Mouse (Mus musculus) intestine, postnatal 0 days (tissue): ENCODE measurements at regions not wholly inside any gene's neighbourhood (a gene's known extent, or its start where the extent isn't known, plus 50 kb on each side); places are given as distances from the start of the nearest gene placed in this dataset.
A peak's percentile ranks its signal among the peaks of the same experiment; 100 is the strongest.

ENCODE experiments used
- ATAC-seq: fragments of 200-750 bp; cut with Nextera tagmentation; 2 replicates; pipeline ENCODE4 v1.8.0; 2017; ENCODE audit warnings: mild to moderate bottlenecking, moderate TSS enrichment, moderate library complexity
- H3K27ac ChIP-seq: fragments of 300-500 bp; sonication (generic); 2 replicates; pipeline ENCODE4 v1.5.1; 2014; ENCODE audit warnings: mild to moderate bottlenecking, low read depth, low read length, moderate library complexity
- H3K27me3 ChIP-seq: fragments of 300-500 bp; sonication (generic); replicated peaks from 2 replicates; pipeline ENCODE4 v1.6.1; 2014; ENCODE audit warnings: low read length, mixed read lengths; ENCODE audit not compliant: control insufficient read depth, insufficient read depth
- H3K36me3 ChIP-seq: fragments of 300-500 bp; sonication (generic); 2 replicates; pipeline ENCODE4 v1.6.1; 2014; ENCODE audit warnings: mild to moderate bottlenecking, moderate library complexity; ENCODE audit not compliant: control insufficient read depth, insufficient read depth
- H3K4me1 ChIP-seq: fragments of 300-500 bp; sonication (generic); replicated peaks from 2 replicates; pipeline ENCODE4 v1.6.1; 2014; ENCODE audit warnings: antibody characterized with exemption, low read length, mixed read lengths; ENCODE audit not compliant: control insufficient read depth, insufficient read depth
- H3K4me2 ChIP-seq: fragments of 300-500 bp; sonication (generic); replicated peaks from 2 replicates; pipeline ENCODE4 v1.6.1; 2014; ENCODE audit warnings: low read depth, mild to moderate bottlenecking, moderate library complexity
- H3K4me3 ChIP-seq: fragments of 300-500 bp; sonication (generic); 2 replicates; pipeline ENCODE4 v1.5.1; 2014; ENCODE audit warnings: low read depth, low read length
- H3K9ac ChIP-seq: fragments of 300-500 bp; sonication (generic); 2 replicates; pipeline ENCODE4 v1.6.1; 2014; ENCODE audit warnings: mild to moderate bottlenecking, low read depth, low read length
- H3K9me3 ChIP-seq: fragments of 300-500 bp; sonication (generic); 2 replicates; pipeline ENCODE4 v1.6.1; 2016; ENCODE audit warnings: mixed run types; ENCODE audit not compliant: control insufficient read depth
- CTCF ChIP-seq: sonication (generic); IDR thresholded peaks from 2 replicates; pipeline ENCODE4 v1.5.1; 2016; ENCODE audit warnings: low read depth, mild to moderate bottlenecking, control low read depth, antibody characterized with exemption, moderate library complexity
- WGBS: fragments of 180-500 bp; shearing (Covaris S2); extraction: QIAGEN DNeasy Blood & Tissue Kit; methylation state at CpG from one replicate; pipeline ENCODE4 v1.1.7; 2014; 5-methylcytosine and 5-hydroxymethylcytosine counted together

DNA sequence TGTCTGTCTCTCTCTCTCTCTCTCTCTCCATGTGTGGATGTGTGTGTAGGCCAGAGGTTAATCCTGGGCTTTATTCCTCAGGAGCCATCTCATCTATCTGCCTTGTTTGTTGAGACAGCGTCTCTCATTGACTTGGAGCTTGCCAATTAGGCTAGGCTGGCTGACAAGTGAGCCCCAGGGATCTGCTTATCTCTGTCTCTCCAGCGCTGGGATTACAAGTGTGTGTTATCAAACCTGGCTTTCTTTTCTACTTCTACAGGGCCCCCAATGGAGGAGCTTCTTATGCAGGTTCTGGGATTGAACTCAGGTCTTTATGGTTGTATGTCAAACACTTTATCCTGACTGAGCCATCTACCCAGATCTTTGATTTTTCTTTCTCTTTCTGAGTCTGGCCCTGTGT lies 112.4 kb upstream of the Usp9x start:
- Histone ChIP-seq H3K4me1 (no peaks in the 10 kb centered on the region), H3K27me3 (no peaks in the 10 kb centered on the region), H3K27ac (no peak overlapping the region), H3K4me2 (no peak overlapping the region), H3K4me3 (no peak overlapping the region), H3K9ac (no peak overlapping the region), H3K36me3 (no peaks in the 10 kb centered on the region), H3K9me3 (no peaks in the 10 kb centered on the region)
- no peak for ATAC-seq
- WGBS, result 55% methylated on average over 2 of the region's 2 CpGs
- no peak for TF ChIP-seq CTCF

DNA sequence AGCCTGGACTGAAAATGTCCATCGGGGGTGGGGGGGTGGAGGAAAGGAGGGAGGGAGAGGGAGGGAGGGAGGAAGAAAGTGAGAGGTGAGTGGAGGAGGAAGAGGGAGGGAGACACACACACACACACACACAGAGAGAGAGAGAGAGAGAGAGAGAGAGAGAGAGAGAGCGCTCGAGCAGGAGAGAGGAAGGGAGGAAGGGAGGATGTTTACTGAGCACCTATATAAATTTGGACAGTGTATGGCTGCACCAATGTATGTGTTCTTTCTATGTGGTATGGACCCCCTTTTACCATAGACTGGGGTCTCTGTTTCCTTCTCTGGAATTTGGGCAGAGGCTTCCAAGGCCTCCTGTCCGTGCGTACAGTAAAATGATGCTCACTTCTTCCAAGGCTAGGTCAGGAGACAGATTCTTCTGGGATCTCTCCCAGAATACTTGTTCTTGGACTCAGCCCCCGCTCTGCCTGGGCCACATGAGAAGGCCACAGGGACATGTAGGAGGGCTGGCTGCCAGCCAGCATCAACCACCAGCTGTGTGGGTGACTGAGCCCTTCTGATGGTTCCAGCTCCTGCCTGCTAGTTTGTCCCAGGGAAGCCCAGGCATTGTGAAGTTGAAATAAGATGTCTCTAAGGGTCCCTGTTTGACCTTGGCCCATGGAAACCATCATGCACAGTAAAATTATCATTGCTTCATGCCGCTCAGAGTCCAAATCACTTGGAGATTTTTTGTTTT lies 120.2 kb upstream of the Usp9x start:
- H3K27ac ChIP-seq, result no peak overlapping the region
- no peaks in the 10 kb centered on the region for H3K4me1 ChIP-seq
- H3K4me2 ChIP-seq, result no peak overlapping the region
- no peaks in the 10 kb centered on the region for H3K36me3 ChIP-seq
- no peak overlapping the region for H3K9ac ChIP-seq
- H3K4me3 ChIP-seq, result no peak overlapping the region
- no peaks in the 10 kb centered on the region for H3K27me3 ChIP-seq
- no peak for TF ChIP-seq CTCF
- no peaks in the 10 kb centered on the region for H3K9me3 ChIP-seq
- WGBS, result 65% methylated on average over 6 of the region's 7 CpGs
- ATAC-seq, result no peak

DNA sequence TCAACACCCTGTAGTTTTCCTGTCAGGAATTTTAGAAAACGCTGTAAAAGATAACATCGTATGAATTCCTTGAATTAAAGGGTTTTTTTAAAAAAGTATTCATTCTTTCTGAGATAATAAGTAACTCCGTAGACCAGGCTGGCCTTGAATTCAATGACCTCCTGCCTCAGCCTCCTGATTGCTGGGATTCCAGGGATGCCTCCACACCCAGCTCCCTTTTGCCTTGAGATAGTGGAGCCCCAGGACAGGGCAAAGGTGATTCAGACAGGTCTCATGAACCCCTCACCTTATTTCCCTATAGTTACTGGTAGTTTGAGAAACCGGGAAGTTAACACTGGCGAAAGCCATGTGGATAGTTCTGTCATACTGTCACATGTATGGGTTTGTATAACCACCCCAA lies 128.8 kb upstream of the Usp9x start:
- Histone ChIP-seq H3K4me3 (no peak overlapping the region), H3K27ac (no peak overlapping the region), H3K9me3 (no peaks in the 10 kb centered on the region), H3K9ac (no peak overlapping the region), H3K4me1 (no peaks in the 10 kb centered on the region), H3K36me3 (no peaks in the 10 kb centered on the region), H3K27me3 (no peaks in the 10 kb centered on the region), H3K4me2 (no peak overlapping the region)
- no peak for TF ChIP-seq CTCF
- no peak for ATAC-seq
- WGBS, result 67% methylated on average over 5 of the region's 5 CpGs

DNA sequence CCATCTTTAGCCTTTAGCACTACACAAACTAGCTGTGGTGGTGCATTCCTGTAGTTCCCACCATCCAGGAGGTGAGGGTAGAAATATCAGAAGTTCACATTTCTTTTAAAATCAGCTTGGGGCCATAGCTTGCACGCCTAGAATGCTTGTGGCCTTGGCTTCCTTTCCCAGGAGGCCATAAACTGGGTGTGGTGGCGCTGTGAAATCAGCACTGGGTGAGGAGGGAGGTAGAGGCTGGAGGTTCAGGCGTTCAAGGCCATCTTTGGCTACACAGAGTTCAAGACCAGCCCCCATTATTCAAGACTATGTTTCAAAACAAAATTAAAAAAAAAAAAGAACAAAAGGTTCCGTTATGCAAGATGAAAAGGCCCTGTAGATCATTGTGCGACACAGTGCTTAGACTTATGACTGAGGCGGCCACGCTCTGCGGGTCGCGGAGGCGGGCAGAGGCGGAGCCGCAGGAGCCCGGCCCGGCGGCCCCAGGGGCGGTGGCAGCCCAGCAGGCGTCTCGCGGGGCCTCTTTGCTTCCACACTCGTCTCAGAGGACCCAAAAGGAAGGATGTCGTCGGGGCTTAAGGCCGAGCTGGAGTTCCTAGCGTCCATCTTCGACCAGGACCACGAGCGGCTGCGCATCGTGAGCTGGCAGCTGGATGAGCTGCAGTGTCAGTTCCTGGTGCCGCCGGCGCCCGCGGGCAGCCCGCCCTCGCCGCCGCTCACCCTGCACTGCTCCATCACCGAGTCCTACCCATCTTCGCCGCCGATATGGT lies 134.7 kb upstream of the Usp9x start:
- TF ChIP-seq CTCF, result no peak
- H3K4me1 ChIP-seq, result no peaks in the 10 kb centered on the region
- H3K4me2 ChIP-seq, result peak overlapping the region; percentile 65
- peak overlapping the region; percentile 40; the same call in 1 of the 2 replicates for H3K9ac ChIP-seq
- H3K36me3 ChIP-seq, result no peaks in the 10 kb centered on the region
- no peak overlapping the region; the same call in 1 of the 2 replicates for H3K27ac ChIP-seq
- no peaks in the 10 kb centered on the region for H3K27me3 ChIP-seq
- H3K4me3 ChIP-seq, result peak overlapping the region; percentile 40
- peak; percentile 36; the same call in 1 of the 2 replicates for ATAC-seq
- 22% methylated on average over 41 of the region's 43 CpGs for WGBS
- H3K9me3 ChIP-seq, result no peaks in the 10 kb centered on the region

DNA sequence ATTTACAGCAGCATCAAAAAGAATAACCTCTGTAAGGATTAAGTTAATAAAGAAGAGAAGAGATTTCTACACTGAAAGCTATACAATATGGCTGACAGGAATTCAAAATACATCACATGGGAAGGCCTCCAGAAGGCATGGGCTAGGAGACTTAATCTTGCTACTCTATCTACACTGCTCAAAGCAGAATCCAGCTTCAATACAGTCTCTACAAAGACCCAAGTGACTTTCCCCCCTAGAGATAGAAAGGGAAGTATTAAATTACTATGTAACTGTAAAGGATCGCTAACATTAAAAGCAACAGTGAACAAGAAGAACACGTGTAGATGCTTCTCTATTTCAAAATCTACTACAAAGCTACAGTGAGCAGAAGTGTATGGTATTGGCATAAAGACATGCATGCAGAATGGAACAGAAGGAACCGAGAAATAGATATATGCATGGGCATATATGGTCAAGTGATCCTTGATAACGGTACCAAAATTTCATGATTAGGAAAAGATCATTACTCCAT lies 137.9 kb upstream of the Usp9x start:
- Histone ChIP-seq H3K27ac (no peak overlapping the region), H3K36me3 (no peaks in the 10 kb centered on the region), H3K4me2 (no peak overlapping the region), H3K9me3 (no peaks in the 10 kb centered on the region), H3K27me3 (no peaks in the 10 kb centered on the region), H3K4me1 (no peaks in the 10 kb centered on the region), H3K4me3 (no peak overlapping the region), H3K9ac (no peak overlapping the region)
- no peak for ATAC-seq
- 93% methylated on average over 4 of the region's 4 CpGs for WGBS
- no peak for TF ChIP-seq CTCF

DNA sequence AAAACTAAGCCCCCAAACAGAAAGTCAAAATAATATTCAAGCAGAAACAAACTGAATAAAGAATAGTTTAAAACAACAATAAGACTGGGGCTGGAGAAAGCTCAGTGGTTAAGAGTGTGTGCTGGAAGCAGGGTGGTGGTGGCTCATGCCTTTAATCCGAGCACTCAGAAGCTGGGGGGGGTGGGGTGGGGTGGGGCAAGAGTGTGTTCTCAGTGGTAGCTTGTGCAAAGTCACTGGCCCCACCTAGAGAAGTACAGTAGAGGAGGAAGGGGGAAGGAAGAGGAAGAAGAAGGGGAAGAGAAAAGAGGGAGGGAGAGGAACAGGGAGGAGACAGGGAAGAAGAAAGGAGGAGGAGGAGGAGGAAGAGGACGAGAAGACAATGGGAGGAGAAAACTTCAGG lies 141.1 kb upstream of the Usp9x start:
- no peaks in the 10 kb centered on the region for H3K9me3 ChIP-seq
- TF ChIP-seq CTCF, result no peak
- no peaks in the 10 kb centered on the region for H3K36me3 ChIP-seq
- H3K9ac ChIP-seq, result no peak overlapping the region
- H3K27me3 ChIP-seq, result no peaks in the 10 kb centered on the region
- H3K4me2 ChIP-seq, result no peak overlapping the region
- H3K4me3 ChIP-seq, result no peak overlapping the region
- no peak overlapping the region for H3K27ac ChIP-seq
- ATAC-seq, result no peak
- H3K4me1 ChIP-seq, result no peaks in the 10 kb centered on the region
- 43% methylated on average over 2 of the region's 2 CpGs for WGBS
